Mouse (Mus musculus) neutrophil, adult 65 days (primary cell): ENCODE measurements around the gene Acot6. TPM values are rescaled to one million over a fixed set of nuclear protein-coding genes. Genes with fewer than 3 reads are reported as not detected.

Experiments used
- total RNA-seq: library from RNA; stranded (reverse); gene quantifications from 2 replicates; pipeline ENCODE4 v1.2.4, GENCODE M21; 2023

Gene Acot6
- total RNA-seq, result 0.34 TPM in 1 of 2 replicates, not detected in the other

GRCm38 (mm10) chr12:84100604-84101492 lies at the start of gene Acot6:
Acot6 (plus strand) TSS chr12:84100654.

DNA sequence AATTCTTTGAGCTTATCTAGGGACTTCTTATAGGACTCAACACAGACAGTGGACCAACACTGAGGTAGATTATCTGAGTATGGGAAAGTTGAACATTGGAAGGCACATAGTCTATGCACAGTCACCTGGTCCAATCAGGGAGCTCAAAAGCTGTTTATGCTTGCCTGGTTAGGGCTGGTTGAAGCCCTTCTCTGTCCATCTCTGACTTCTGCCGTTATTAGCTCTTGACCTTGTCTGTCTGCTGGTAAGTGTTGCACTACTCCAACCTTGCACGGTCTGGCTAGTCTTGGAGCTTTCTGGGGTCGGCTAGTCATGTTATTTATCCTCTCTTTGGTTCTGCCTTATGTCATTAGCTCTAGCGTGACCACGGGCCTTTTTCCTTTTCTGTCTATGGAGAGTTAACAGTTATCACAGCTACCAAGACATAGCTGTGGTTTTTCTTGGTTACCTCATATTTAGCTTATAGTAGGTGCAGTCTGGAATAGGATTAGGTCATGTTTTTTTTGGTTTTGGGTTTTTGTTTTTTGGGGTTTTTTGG lies 48.4 kb upstream of the Acot6 start, which contains the start of gene Acot3:
TSS of gene Acot3 (plus strand) at position 208 of the 538 bp plus-strand sequence.

GRCm38 (mm10) chr12:84068986-84069385 lies 31.5 kb upstream of the Acot6 start, which contains the start of gene Acot5:
Acot5 (plus strand) TSS chr12:84069325.

DNA sequence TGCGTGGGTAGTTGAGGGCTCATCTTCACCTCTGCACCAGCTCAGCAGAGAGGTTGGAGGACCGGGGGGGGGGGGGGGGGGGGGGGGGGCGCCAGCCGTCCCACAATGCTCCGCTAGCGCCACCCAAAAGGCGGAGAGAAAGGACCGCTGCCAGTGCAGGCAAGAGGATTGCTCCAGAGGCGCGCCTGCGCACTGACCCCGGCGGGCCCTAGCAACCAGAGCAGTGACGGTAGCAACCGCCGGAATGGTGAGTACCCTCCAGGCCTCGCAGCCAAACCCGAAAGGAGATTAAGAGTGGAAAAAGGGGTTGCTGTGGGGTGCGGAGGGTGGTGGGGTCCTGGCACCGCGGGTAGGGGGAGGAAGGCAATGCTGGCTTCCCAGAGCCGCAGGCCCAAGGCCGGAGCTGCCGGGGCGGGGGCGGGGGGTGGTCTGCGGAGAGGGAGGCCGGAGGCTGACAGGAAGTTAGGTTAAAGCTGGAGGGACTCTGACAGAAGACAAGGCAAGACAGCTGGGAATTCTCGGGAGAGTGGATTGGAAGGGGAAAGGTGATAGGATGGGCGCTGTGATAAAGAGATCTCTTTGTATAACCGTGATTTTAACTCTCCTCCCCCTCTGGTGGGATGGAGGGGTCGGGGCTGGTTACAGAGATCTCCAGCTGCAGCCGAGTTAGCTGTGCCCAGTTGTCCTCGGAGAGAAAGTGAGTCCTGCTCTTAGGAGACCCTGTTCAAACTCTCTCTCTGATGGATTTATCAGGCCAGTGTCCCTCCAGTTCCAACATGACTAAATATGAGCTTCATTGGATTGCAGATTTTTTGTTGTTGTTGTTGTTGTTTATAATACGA lies 13.9 kb downstream of the Acot6 start, which contains the start of gene Dnal1:
TSS of gene Dnal1 (plus strand) at position 214 of the 842 bp plus-strand sequence.

DNA sequence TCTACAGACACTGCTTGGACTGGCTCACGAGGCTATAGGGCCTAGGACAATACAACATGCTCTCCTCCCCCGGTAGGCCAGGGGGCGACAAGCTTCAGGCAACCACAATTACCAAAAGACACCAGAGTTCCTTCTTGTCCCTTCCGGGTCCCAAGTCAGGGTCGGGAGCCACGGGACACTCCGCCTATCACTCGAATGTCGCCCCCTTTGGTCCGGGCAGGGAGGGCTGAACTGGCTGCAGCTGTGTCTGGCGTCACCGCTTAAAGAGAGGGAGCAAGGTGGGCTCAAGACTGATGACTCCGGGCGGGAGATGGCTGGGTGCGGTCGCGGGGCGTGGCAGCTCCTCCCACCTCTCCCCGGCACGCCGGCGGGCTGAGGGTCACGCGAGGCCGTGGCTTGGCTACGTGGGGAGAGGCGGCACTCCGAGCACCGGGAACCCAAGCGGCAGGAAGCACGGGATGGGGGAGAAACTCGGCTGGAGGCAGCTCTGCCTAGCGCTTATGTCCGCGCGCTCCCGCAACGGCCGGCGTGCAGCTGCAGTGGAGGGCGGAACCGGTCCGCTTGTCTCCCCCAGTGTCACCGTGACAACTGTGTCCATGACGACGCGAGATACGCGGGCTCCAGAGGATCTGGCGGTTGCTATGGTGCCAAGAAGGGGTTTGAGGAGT lies 47.6 kb downstream of the Acot6 start, which contains the start of gene Pnma1:
TSS of gene Pnma1 (minus strand) at position 536 of the 668 bp plus-strand sequence.

Other genes starting within 250 kb of the Acot6 start
- 128 and 146 TPM in 2 replicates for gene Numb, start 178.7 kb upstream of the Acot6 start, total RNA-seq
- gene Riox1, start 150.0 kb upstream of the Acot6 start, total RNA-seq, result 38.5 and 50.5 TPM in 2 replicates
- not detected in 2 replicates for gene Heatr4, start 115.8 kb upstream of the Acot6 start, total RNA-seq
- 4.6 and 5.4 TPM in 2 replicates for gene Acot2, start 112.8 kb upstream of the Acot6 start, total RNA-seq
- 10.6 and 15.6 TPM in 2 replicates for gene Acot1, start 91.2 kb upstream of the Acot6 start, total RNA-seq
- gene Acot4, start 62.3 kb upstream of the Acot6 start, total RNA-seq, result 0.16 TPM in 1 of 2 replicates, not detected in the other
- gene Gm49366, start 61.7 kb upstream of the Acot6 start, total RNA-seq, result not detected in 2 replicates
- gene Acot3, start 48.5 kb upstream of the Acot6 start, total RNA-seq, result not detected in 2 replicates
- gene Acot5, start 31.3 kb upstream of the Acot6 start, total RNA-seq, result not detected in 2 replicates
- gene Dnal1, start 13.7 kb downstream of the Acot6 start, total RNA-seq, result 0.57 TPM in 1 of 2 replicates, not detected in the other
- gene Pnma1, start 47.8 kb downstream of the Acot6 start, total RNA-seq, result 2.7 and 7.8 TPM in 2 replicates
- 88.6 and 151 TPM in 2 replicates for gene Elmsan1, start 118.2 kb downstream of the Acot6 start, total RNA-seq
- 11.8 and 12.6 TPM in 2 replicates for gene Ptgr2, start 184.6 kb downstream of the Acot6 start, total RNA-seq
- 24.6 and 42.9 TPM in 2 replicates for gene Zfp410, start 216.2 kb downstream of the Acot6 start, total RNA-seq